Mouse (Mus musculus) gastrocnemius, adult 2 months (tissue): ENCODE measurements around the gene Gm11564. TPM values are rescaled to one million over a fixed set of nuclear protein-coding genes. Genes with fewer than 3 reads are reported as not detected.
"Not testable (repeated sequence)": the region's sequence is repeated elsewhere in the genome, so short reads cannot be mapped to it uniquely, and the experiment has no call there.

Experiments used
- DNase-seq: peaks from one replicate; pipeline ENCODE4 v3.0.0; 2022
- H3K27ac ChIP-seq: fragments of 200-600 bp; 2 replicates; pipeline ENCODE4 v1.8.1; 2022; ENCODE audit warnings: mild to moderate bottlenecking
- H3K4me3 ChIP-seq: fragments of 200-600 bp; 2 replicates; pipeline ENCODE4 v1.8.1; 2022; ENCODE audit warnings: mild to moderate bottlenecking, moderate library complexity
- CTCF ChIP-seq: fragments of 200-600 bp; IDR thresholded peaks from 2 replicates; pipeline ENCODE4 v1.8.1; 2022; ENCODE audit warnings: antibody characterized with exemption, mild to moderate bottlenecking, moderate library complexity
- intact Hi-C: fragments of 180-260 bp; cut with DNase I; formaldehyde crosslinking; loops from one replicate; pipeline ENCODE4 v1.15.1; 2025
- total RNA-seq, 2 experiments: library from RNA; stranded (reverse); gene quantifications; 2 replicates each; pipeline ENCODE4 v1.2.3; 2021

Gene Gm11564
- total RNA-seq, 2 experiments from 2014 or later = not detected

DNA sequence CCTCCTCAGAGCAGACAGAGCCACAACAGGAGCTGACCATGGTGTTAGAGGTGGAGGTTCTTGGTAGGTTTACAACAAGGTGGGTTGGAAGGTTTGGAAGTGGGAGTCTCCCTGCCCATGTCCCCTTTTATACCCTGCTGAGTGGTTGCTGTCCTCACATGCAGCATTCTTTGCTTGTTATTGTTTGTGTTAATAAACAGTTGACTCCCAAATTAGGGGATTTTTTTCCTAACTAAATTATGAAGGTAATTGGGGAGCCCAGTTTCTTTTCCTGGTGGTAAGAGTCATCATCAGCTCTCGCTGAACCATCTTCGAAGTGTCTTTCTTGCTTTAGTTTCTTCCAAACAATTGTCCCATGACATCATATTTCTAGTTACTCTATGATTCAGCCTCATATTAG is 34.9 kb downstream of the Gm11564 start, which contains the start of gene Krtap4-8:
TSS of gene Krtap4-8 (minus strand) at position 101 of the 400 bp plus-strand sequence.
- Histone ChIP-seq H3K27ac (no peak within 1 kb of the TSS), H3K4me3 (no peak within 1 kb of the TSS)
- no peak for TF ChIP-seq CTCF
- intact Hi-C loops = no loop called here
- no peak for DNase-seq

DNA sequence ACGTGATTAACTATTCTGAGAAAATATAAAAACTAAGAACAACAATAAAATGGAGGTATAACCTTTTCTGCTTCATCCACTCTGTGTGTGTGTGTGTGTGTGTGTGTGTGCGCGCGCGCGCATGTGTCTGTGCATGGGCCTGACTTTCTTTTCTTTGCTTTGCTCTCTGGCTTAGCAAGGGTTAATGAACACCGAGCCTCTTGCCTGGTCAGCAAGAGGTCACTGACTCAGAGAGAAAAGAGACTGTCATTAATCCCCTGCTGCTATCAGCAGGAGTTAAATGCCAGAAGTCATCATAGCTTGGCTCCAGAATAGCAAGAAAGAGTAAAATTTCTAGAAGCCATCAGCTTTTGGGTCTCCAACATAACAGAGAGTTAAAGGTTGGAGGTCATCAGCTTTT is 37.1 kb downstream of the Gm11564 start:
- no peak for TF ChIP-seq CTCF
- Histone ChIP-seq H3K4me3 (no peak overlapping the region), H3K27ac (no peak overlapping the region)
- intact Hi-C loops = no loop called here
- no peak for DNase-seq

DNA sequence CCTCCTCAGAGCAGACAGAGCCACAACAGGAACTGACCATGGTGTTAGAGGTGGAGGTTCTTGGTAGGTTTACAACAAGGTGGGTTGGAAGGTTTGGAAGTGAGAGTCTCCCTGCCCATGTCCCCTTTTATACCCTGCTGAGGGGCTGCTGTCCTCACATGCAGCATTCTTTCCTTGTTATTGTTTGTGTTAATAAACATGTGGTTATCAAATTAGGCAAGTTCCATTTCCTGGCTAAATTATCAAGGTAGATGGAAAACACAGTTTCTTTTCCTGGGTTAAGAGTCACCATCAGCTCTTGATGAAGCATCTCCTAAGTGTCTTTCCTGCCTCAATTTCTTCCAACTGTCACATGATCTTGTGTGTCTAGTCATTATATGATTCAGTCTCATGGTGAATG is 42.7 kb downstream of the Gm11564 start, which contains the start of gene Gm11595:
TSS of gene Gm11595 (minus strand) at position 101 of the 400 bp plus-strand sequence.
- DNase-seq, H3K27ac ChIP-seq, intact Hi-C loops, H3K4me3 ChIP-seq: not testable (repeated sequence)

DNA sequence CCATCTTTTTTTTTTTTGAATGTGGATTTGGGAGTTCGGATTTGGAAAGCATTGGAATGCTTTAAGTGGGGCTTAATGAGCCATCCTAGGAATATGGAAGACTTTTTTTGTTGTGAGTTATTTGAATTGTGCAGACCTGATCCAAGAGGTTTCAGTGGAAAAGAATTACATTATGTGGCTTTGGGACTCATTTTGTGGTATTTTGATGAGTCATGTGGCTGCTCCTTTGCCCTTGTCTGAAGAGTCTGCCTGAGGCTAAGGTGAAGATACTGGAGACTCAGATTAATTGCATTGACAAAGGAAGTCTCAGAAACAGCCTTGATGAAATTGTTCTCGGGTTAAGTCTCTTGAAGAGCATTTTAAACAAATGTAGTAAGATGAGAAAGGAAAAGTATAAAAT is 47.1 kb downstream of the Gm11564 start:
- no peak for DNase-seq
- no peak for TF ChIP-seq CTCF
- no peak overlapping the region for H3K4me3 ChIP-seq
- intact Hi-C loops = no loop called here
- no peak overlapping the region for H3K27ac ChIP-seq

Other genes starting within 250 kb of the Gm11564 start
- not detected for gene Krtap3-1, start 249.0 kb downstream of the Gm11564 start, total RNA-seq
- gene Krtap1-5, start 234.7 kb downstream of the Gm11564 start, total RNA-seq = not detected
- gene Krtap1-4, start 232.0 kb downstream of the Gm11564 start, total RNA-seq = not detected
- gene Krtap1-3, start 224.3 kb downstream of the Gm11564 start, total RNA-seq = not detected
- gene Krtap9-3, start 217.6 kb downstream of the Gm11564 start, total RNA-seq = not detected
- not detected for gene Gm11938, start 212.4 kb downstream of the Gm11564 start, total RNA-seq
- not detected for gene Gm11937, start 205.5 kb downstream of the Gm11564 start, total RNA-seq
- not detected for gene Krtap2-4, start 200.8 kb downstream of the Gm11564 start, total RNA-seq
- not detected for gene Gm11562, start 195.2 kb downstream of the Gm11564 start, total RNA-seq
- gene Krtap4-1, start 187.4 kb downstream of the Gm11564 start, total RNA-seq = not detected
- not detected for gene Krtap4-2, start 180.6 kb downstream of the Gm11564 start, total RNA-seq
- gene Krtap4-7, start 171.6 kb downstream of the Gm11564 start, total RNA-seq = not detected
- gene Gm11555, start 165.4 kb downstream of the Gm11564 start, total RNA-seq = not detected
- not detected for gene Gm11563, start 156.7 kb downstream of the Gm11564 start, total RNA-seq
- gene Krtap4-6, start 149.7 kb downstream of the Gm11564 start, total RNA-seq = not detected
- gene Gm14190, start 124.9 kb downstream of the Gm11564 start, total RNA-seq = not detected
- not detected for gene Gm14180, start 81.4 kb downstream of the Gm11564 start, total RNA-seq
- gene Gm11595, start 42.8 kb downstream of the Gm11564 start, total RNA-seq = not detected
- gene Krtap4-8, start 35.0 kb downstream of the Gm11564 start, total RNA-seq = not detected
- not detected for gene Krtap4-9, start 30.5 kb downstream of the Gm11564 start, total RNA-seq
- not detected for gene Gm11596, start 22.2 kb downstream of the Gm11564 start, total RNA-seq
- gene Gm11569, start 16.7 kb downstream of the Gm11564 start, total RNA-seq = not detected
- not detected for gene Gm11554, start 11.2 kb downstream of the Gm11564 start, total RNA-seq
- not detected for gene Krtap4-13, start 5.8 kb downstream of the Gm11564 start, total RNA-seq
- not detected for gene 2300003K06Rik, start 22.4 kb upstream of the Gm11564 start, total RNA-seq
- gene Krtap4-16, start 35.9 kb upstream of the Gm11564 start, total RNA-seq = not detected
- not detected for gene Gm11568, start 42.3 kb upstream of the Gm11564 start, total RNA-seq
- not detected for gene Gm11559, start 48.8 kb upstream of the Gm11564 start, total RNA-seq
- not detected for gene Krtap9-1, start 57.7 kb upstream of the Gm11564 start, total RNA-seq
- not detected for gene Gm11567, start 63.5 kb upstream of the Gm11564 start, total RNA-seq
- gene Krtap31-1, start 92.3 kb upstream of the Gm11564 start, total RNA-seq = not detected
- gene Gm11565, start 99.1 kb upstream of the Gm11564 start, total RNA-seq = not detected
- gene Krtap31-2, start 120.6 kb upstream of the Gm11564 start, total RNA-seq = not detected
- not detected for gene Krtap9-5, start 132.8 kb upstream of the Gm11564 start, total RNA-seq
- not detected for gene Krtap29-1, start 163.4 kb upstream of the Gm11564 start, total RNA-seq
- not detected for gene Krtap16-1, start 170.9 kb upstream of the Gm11564 start, total RNA-seq
- gene Krtap17-1, start 178.3 kb upstream of the Gm11564 start, total RNA-seq = not detected
- not detected for gene Krt33a, start 200.5 kb upstream of the Gm11564 start, total RNA-seq
- gene Krt33b, start 214.2 kb upstream of the Gm11564 start, total RNA-seq = not detected
- gene Krt34, start 225.9 kb upstream of the Gm11564 start, total RNA-seq = not detected
- gene Krt31, start 234.9 kb upstream of the Gm11564 start, total RNA-seq = not detected